Mouse (Mus musculus) intestine, embryonic 14.5 days (tissue): ENCODE data around the gene Aldh8a1. TPM values are rescaled to one million over a fixed set of nuclear protein-coding genes. Genes with fewer than 3 reads are reported as not detected.

ENCODE experiments used
- ATAC-seq: fragments of 200-750 bp; cut with Nextera tagmentation; replicated peaks from 2 replicates; pipeline ENCODE4 v1.8.0; 2017; ENCODE audit warnings: low read depth, moderate number of reproducible peaks, moderate TSS enrichment, moderate library complexity; ENCODE audit not compliant: low FRiP score, low TSS enrichment
- DNase-seq: peaks from one replicate; pipeline ENCODE4 v3.0.0-alpha.2; 2018; ENCODE audit warnings: low spot score
- H3K27ac ChIP-seq: fragments of 300-500 bp; sonication (generic); 2 replicates; pipeline ENCODE4 v1.5.1; 2014; ENCODE audit warnings: low read depth, mild to moderate bottlenecking, control low read depth
- H3K27me3 ChIP-seq: fragments of 300-500 bp; sonication (generic); replicated peaks from 2 replicates; pipeline ENCODE4 v1.6.1; 2014; ENCODE audit warnings: low read length, control low read depth; ENCODE audit not compliant: control insufficient read depth, insufficient read depth
- H3K36me3 ChIP-seq: fragments of 300-500 bp; sonication (generic); 2 replicates; pipeline ENCODE4 v1.6.1; 2014; ENCODE audit warnings: low read length, control low read depth; ENCODE audit not compliant: control insufficient read depth, insufficient read depth
- H3K4me1 ChIP-seq: fragments of 300-500 bp; sonication (generic); replicated peaks from 2 replicates; pipeline ENCODE4 v1.6.1; 2014; ENCODE audit warnings: low read length, control low read depth, mixed read lengths; ENCODE audit not compliant: control insufficient read depth, insufficient read depth
- H3K4me2 ChIP-seq: fragments of 300-500 bp; sonication (generic); 2 replicates; pipeline ENCODE4 v1.6.1; 2014; ENCODE audit warnings: low read length
- H3K4me3 ChIP-seq: fragments of 300-500 bp; sonication (generic); 2 replicates; pipeline ENCODE4 v1.5.1; 2014; ENCODE audit warnings: low read depth, low read length, control low read depth, mixed read lengths
- H3K9ac ChIP-seq: fragments of 300-500 bp; sonication (generic); 2 replicates; pipeline ENCODE4 v1.6.1; 2014; ENCODE audit warnings: mild to moderate bottlenecking, low read length
- H3K9me3 ChIP-seq: fragments of 300-500 bp; sonication (generic); 2 replicates; pipeline ENCODE4 v1.6.1; 2016; ENCODE audit warnings: low read length, control low read depth; ENCODE audit not compliant: control insufficient read depth
- WGBS: fragments of 180-500 bp; shearing (Covaris S2); extraction: QIAGEN DNeasy Blood & Tissue Kit; methylation state at CpG from one replicate; pipeline ENCODE4 v1.1.7; 2014; 5-methylcytosine and 5-hydroxymethylcytosine counted together
- polyA plus RNA-seq: library from polyadenylated mRNA; unstranded; fragments of >200 nt; fragmentation: Nextera tagmentation; extraction: Ambion mirVana; gene quantifications from 2 replicates; pipeline ENCODE4 v1.2.1, GENCODE M21; 2014

Gene Aldh8a1
- polyA plus RNA-seq, 1 experiment from 2014 or later, result not detected

DNA sequence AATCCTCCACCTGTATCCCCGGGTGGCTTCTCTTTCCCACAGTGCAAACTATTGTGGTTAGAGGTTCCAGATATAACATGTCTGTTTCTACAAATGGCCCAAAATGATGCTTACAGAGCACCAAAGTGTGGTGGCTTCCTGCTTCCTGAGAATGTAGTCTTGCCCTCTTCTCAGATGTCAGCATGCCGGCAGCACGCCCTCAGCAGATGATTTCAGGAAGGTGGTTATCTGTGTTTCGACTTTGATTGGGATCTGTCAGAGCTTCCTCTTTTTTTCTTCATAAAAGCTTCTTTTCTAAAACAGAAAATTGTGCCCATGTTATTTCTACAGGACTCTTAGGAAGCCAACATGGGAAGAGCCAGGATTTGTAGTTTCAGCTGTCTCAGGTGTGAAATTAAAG, 13.8 kb upstream of the Aldh8a1 start:
- Histone ChIP-seq H3K27me3 (no peaks in the 10 kb centered on the region), H3K27ac (no peak overlapping the region), H3K9ac (no peak overlapping the region), H3K9me3 (no peaks in the 10 kb centered on the region), H3K4me3 (no peak overlapping the region), H3K4me2 (no peak overlapping the region), H3K4me1 (no peaks in the 10 kb centered on the region), H3K36me3 (peaks cover 57% of the 10 kb centered on the region)
- ATAC-seq (no peak), DNase-seq (no peak)
- WGBS, result 89% methylated on average over 4 of the region's 4 CpGs

DNA sequence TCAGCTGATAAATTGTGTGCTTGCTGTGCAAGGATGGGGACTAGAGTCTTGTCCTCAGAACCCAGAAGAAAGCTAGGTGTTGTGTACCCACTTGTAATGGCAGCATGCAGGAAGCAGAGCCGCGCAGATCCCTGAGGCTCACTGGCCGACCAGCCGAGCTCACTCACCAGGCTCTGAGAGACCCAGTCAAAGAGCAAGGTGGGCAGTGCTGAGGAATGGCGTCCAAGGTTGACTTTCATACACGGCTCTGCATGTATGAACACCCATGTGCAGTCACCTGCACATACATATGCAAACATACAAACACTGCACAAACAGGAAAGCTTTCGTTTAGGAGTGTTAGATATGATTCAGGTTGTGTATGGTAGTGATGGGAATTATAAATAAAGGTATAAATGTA, 12.1 kb upstream of the Aldh8a1 start:
- WGBS, result 95% methylated on average over 7 of the region's 7 CpGs
- Histone ChIP-seq H3K4me3 (no peak overlapping the region), H3K36me3 (peaks cover 62% of the 10 kb centered on the region), H3K27me3 (no peaks in the 10 kb centered on the region), H3K9ac (no peak overlapping the region), H3K4me1 (no peaks in the 10 kb centered on the region), H3K9me3 (no peaks in the 10 kb centered on the region), H3K4me2 (no peak overlapping the region), H3K27ac (no peak overlapping the region)
- no peak for DNase-seq
- no peak for ATAC-seq

DNA sequence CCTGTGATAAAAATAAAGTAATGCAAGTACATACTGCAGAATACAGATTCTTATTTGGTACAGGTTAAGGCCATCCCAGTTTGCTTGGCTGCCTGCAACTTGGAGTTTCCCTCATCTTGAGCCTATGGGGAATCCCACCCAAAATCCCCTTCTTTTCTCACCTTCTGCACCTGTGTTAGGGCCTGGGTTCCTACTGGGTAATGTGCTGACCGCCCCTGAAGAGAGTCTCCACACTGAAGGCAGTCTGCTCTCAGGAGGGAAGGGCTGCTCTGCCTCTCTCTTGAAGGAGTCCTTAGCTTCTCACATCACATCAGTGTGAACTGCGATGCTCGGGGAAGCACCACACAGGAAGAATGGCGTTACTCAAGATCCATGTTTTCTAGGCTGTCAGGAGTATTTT, 11.2 kb upstream of the Aldh8a1 start:
- Histone ChIP-seq H3K36me3 (peaks cover 56% of the 10 kb centered on the region), H3K4me1 (no peaks in the 10 kb centered on the region), H3K4me2 (no peak overlapping the region), H3K9ac (no peak overlapping the region), H3K4me3 (no peak overlapping the region), H3K27me3 (no peaks in the 10 kb centered on the region), H3K27ac (no peak overlapping the region), H3K9me3 (no peaks in the 10 kb centered on the region)
- no peak for ATAC-seq
- DNase-seq, result no peak
- 88% methylated on average over 4 of the region's 4 CpGs for WGBS

DNA sequence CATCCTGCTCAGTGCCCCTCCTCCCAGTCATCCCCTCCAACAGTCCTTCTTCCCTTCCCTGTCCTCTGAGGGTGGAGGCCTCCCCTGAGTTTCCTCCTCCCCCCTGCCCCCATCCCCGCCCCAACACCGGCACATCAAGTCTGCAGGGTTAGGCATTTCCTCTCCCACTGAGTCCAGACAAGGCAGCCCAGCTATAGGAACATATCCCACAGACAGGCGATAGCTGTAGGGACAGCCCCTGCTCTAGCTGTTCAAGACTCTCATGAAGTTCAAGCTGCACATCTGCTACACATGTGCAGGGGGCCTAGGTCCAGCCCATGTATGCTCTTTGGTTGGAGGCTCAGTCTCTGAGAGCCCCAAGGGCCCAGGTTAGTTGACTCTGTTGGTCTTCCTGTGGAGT, 10.6 kb upstream of the Aldh8a1 start:
- H3K4me3 ChIP-seq, result no peak overlapping the region
- H3K9ac ChIP-seq, result no peak overlapping the region
- ATAC-seq (no peak), DNase-seq (no peak)
- peaks cover 56% of the 10 kb centered on the region for H3K36me3 ChIP-seq
- no peaks in the 10 kb centered on the region for H3K27me3 ChIP-seq
- 67% methylated on average over 3 of the region's 3 CpGs for WGBS
- H3K4me2 ChIP-seq, result no peak overlapping the region
- H3K27ac ChIP-seq, result no peak overlapping the region
- no peaks in the 10 kb centered on the region for H3K4me1 ChIP-seq
- no peaks in the 10 kb centered on the region for H3K9me3 ChIP-seq

DNA sequence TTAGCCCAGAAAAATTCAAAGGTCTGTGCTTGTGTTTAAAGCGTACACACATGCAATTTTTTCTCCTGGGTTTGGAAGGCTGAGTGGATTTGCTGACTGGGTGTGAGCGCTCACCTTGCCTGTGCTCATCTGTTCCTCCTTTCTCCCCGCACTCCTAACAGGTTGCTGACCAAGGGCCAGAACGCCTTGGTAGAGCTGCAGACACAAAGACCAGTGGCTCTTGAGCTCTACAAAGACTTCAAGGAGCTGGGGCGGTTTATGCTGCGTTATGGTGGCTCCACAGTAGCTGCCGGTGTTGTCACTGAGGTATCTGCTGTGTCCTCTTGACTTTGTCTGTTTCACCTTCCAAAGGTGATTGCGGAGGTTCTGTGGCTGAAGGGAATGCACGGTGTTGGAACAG, 9.6 kb upstream of the Aldh8a1 start:
- Histone ChIP-seq H3K9ac (no peak overlapping the region), H3K36me3 (peaks cover 50% of the 10 kb centered on the region), H3K27ac (no peak overlapping the region), H3K4me3 (no peak overlapping the region), H3K4me1 (no peaks in the 10 kb centered on the region), H3K4me2 (no peak overlapping the region), H3K9me3 (no peaks in the 10 kb centered on the region), H3K27me3 (no peaks in the 10 kb centered on the region)
- 92% methylated on average over 9 of the region's 9 CpGs for WGBS
- DNase-seq, result no peak
- ATAC-seq, result no peak

DNA sequence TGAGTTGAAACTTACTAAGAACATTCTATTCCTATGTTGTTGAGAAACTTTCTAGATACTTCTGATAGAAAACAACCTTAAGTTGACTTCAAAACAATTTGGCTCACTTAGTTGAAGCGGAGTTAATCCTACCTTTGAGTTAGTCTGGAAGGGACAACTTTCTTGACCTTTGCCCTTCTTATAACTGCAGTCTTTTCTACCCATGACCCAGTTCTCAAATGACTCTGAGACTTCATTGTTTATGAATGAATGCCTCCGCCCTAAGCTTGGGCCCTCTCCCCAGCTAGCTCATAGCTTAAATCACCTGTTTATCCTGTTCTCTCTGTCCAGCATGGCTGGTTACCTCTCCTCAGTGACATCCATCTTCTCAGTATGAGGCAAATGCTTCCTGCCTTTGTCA, 7.5 kb upstream of the Aldh8a1 start:
- Histone ChIP-seq H3K9me3 (no peaks in the 10 kb centered on the region), H3K36me3 (peaks cover 40% of the 10 kb centered on the region), H3K9ac (no peak overlapping the region), H3K4me3 (no peak overlapping the region), H3K4me1 (no peaks in the 10 kb centered on the region), H3K27ac (no peak overlapping the region), H3K27me3 (no peaks in the 10 kb centered on the region), H3K4me2 (no peak overlapping the region)
- DNase-seq (no peak), ATAC-seq (no peak)
- 86% methylated on average over 2 of the region's 2 CpGs for WGBS

DNA sequence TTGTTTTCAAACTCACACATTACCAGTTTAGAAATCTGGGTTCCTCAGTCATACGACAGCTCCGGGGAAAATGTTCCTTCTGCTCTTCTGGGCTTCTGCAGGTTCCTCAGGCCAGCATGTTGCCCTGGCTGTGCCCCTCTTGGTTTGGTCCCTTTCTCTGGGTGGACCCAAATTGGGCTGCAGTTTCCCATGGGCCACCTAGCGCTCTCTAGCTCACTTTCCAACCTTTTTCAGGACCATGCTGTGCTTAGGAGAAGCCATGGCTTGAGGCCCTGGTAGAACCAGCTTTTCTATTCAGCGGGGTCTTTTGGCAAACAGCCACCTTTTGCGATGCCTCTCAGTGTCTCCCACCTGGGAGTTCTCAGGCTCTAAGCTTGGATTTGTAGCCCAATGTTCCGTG, 4.8 kb upstream of the Aldh8a1 start:
- H3K4me1 ChIP-seq, result no peaks in the 10 kb centered on the region
- no peaks in the 10 kb centered on the region for H3K27me3 ChIP-seq
- WGBS, result 90% methylated on average over 6 of the region's 6 CpGs
- no peak overlapping the region for H3K27ac ChIP-seq
- no peak for ATAC-seq
- no peak for DNase-seq
- H3K4me2 ChIP-seq, result no peak overlapping the region
- peaks cover 25% of the 10 kb centered on the region for H3K36me3 ChIP-seq
- no peaks in the 10 kb centered on the region for H3K9me3 ChIP-seq
- H3K4me3 ChIP-seq, result no peak overlapping the region
- no peak overlapping the region for H3K9ac ChIP-seq

DNA sequence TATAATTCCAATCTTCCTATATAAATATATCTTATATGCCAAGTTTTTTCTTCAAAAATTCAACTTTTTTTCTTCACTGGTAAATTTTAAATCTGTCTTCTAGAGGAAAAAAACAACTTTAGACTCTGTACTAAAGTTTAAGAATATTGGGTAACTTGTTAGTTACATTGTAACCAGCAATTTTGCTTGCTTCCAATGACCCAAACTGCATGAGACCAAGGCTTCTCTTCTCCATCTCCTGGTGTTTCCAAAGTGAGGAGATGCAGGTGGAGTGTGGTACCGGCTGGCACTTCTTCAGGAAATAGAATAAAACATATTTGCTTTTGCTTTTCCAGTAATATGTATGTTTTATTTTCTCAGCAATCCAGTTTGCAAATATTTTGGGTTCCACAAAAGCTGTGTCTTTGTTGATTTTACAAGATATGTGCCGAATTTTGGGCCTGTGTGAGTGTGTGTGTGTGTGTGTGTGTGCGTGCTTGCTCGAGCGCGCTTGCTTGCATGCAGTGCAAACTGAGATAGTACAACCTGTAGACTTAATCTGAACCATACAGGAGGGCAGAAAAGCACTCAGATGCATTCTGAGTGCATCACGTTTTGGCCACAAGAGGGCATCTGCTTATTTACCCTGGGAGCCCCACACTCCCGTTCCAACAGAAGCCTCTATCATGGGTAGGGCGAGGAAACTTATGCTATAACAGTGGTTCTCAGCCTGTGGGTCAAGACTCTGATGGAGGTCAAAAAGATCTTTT, 1.3 kb downstream of the Aldh8a1 start:
- ATAC-seq, result no peak
- H3K27ac ChIP-seq, result no peak overlapping the region
- H3K27me3 ChIP-seq, result no peaks in the 10 kb centered on the region
- 71% methylated on average over 9 of the region's 9 CpGs for WGBS
- no peaks in the 10 kb centered on the region for H3K36me3 ChIP-seq
- H3K9ac ChIP-seq, result no peak overlapping the region
- no peaks in the 10 kb centered on the region for H3K9me3 ChIP-seq
- H3K4me3 ChIP-seq, result no peak overlapping the region
- H3K4me2 ChIP-seq, result no peak overlapping the region
- no peak for DNase-seq
- H3K4me1 ChIP-seq, result no peaks in the 10 kb centered on the region

DNA sequence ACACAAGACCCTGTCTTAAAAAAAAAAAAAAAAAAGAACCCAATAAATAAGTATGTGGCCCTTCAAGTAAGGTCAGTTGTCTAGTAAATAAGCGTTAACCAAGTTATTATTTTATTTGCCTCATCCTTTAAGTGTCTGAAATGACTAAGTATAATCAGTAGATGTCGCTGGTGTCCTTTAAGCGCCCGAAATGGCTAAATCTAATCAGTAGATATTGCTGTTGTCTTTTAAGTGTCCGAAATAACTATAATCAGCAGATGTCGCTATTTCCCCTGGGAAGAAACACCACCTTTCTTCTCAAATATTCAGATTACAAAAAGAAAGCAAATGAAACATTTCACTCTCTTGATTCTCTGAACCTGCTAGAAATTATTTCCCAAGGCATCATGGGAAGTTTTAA, 5.8 kb downstream of the Aldh8a1 start:
- Histone ChIP-seq H3K27me3 (no peaks in the 10 kb centered on the region), H3K9me3 (no peaks in the 10 kb centered on the region), H3K4me2 (no peak overlapping the region), H3K9ac (no peak overlapping the region), H3K27ac (no peak overlapping the region), H3K36me3 (no peaks in the 10 kb centered on the region), H3K4me3 (no peak overlapping the region), H3K4me1 (no peaks in the 10 kb centered on the region)
- ATAC-seq (no peak), DNase-seq (no peak)
- 17% methylated on average over 6 of the region's 6 CpGs for WGBS
